Mouse (Mus musculus) olfactory bulb, adult 2 months (tissue): ENCODE measurements around the gene Tut1. TPM values are rescaled to one million over a fixed set of nuclear protein-coding genes. Genes with fewer than 3 reads are reported as not detected.
"Not testable (repeated sequence)": the region's sequence is repeated elsewhere in the genome, so short reads cannot be mapped to it uniquely, and the experiment has no call there.

Source experiments
- H3K27ac ChIP-seq: fragments of 200-500 bp; 2 replicates; pipeline ENCODE4 v1.5.1; 2012; ENCODE audit warnings: low read depth, low read length; ENCODE audit not compliant: insufficient read depth
- H3K4me1 ChIP-seq: fragments of 200-500 bp; 2 replicates; pipeline ENCODE4 v1.6.1; 2012; ENCODE audit warnings: low read length; ENCODE audit not compliant: control insufficient read depth, insufficient read depth
- H3K4me3 ChIP-seq: fragments of 200-500 bp; 2 replicates; pipeline ENCODE4 v1.5.1; 2012; ENCODE audit warnings: mild to moderate bottlenecking, low read depth, low read length, moderate library complexity; ENCODE audit not compliant: insufficient read depth
- CTCF ChIP-seq: fragments of 200-500 bp; IDR thresholded peaks from 2 replicates; pipeline ENCODE4 v1.5.1; 2012; ENCODE audit warnings: low read depth, mild to moderate bottlenecking, low read length, moderate library complexity; ENCODE audit not compliant: insufficient read depth
- POLR2A ChIP-seq: fragments of 200-500 bp; IDR thresholded peaks from 2 replicates; pipeline ENCODE4 v1.6.1; 2012; ENCODE audit warnings: mild to moderate bottlenecking, low read depth, low read length, moderate library complexity; ENCODE audit not compliant: insufficient read depth
- WGBS: fragments of 180-500 bp; shearing (Covaris S2); methylation state at CpG from one replicate; pipeline ENCODE4 v1.1.7; 2018; 5-methylcytosine and 5-hydroxymethylcytosine counted together
- polyA plus RNA-seq: library from polyadenylated mRNA; stranded (reverse); fragments of >200 nt; gene quantifications from 2 replicates; pipeline ENCODE4 v1.2.4, GENCODE M21; 2012; ENCODE audit warnings: low replicate concordance; ENCODE audit not compliant: missing spikeins, insufficient read depth, insufficient read length

The Tut1 gene
- polyA plus RNA-seq, 1 experiment, result not detected

DNA sequence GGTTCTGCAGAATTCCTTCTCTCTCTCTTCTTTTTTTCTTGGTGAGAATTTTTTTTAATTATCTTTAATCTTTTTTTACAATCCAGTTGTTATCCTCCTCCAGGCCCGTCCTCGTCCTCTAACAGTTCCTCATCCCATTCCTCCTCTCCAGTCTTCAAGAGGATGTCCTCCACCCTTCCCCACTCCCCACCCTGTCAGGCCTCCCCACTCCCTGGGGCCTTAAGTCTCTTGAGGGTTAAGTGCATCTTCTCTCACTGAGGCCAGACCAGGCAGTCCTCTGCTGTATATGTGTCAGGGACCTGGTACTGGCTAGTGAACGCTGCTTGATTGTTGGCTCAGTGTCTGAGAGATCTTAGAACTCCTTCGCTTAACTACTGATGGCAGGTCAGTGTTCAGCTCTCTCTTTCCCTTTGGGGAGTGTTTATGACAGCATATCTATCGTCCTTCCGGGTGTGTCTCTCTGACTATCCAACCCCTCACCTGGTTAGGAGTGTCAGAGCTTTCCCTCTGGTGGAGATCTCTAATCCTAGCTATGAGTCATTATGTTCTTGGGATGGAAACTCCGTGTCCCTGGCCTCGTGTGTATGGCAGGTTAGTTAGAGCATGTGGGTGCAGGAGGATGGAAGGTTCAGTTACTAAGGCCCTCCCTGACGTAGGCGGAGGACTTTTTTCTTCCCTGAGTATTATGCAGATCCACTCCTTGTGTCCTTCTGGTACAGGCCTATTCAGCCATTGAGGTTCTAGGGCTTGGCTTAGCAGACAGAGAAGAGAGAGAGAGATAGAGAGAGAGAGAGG lies 41.4 kb downstream of the Tut1 start:
- no peak for TF ChIP-seq POLR2A
- no peak for TF ChIP-seq CTCF
- Histone ChIP-seq H3K4me1 (peaks cover 25% of the 10 kb centered on the region), H3K4me3 (no peak overlapping the region), H3K27ac (no peak overlapping the region)
- 73% methylated on average over 10 of the region's 10 CpGs for WGBS

GRCm38 (mm10) chr19:8996601-8997000 lies 43.0 kb downstream of the Tut1 start:
- Histone ChIP-seq H3K27ac (no peak overlapping the region), H3K4me3 (no peak overlapping the region), H3K4me1 (peaks cover 18% of the 10 kb centered on the region)
- WGBS, result 90% methylated on average over 6 of the region's 6 CpGs
- TF ChIP-seq CTCF (no peak), POLR2A (no peak)

GRCm38 (mm10) chr19:8997546-8997945 lies 43.9 kb downstream of the Tut1 start:
- H3K4me1 ChIP-seq, result peaks cover 18% of the 10 kb centered on the region
- TF ChIP-seq POLR2A, result no peak
- no peak for TF ChIP-seq CTCF
- H3K27ac ChIP-seq, result no peak overlapping the region
- 31% methylated on average over 4 of the region's 4 CpGs for WGBS
- H3K4me3 ChIP-seq, result no peak overlapping the region

- 84% methylated on average over 6 of the region's 6 CpGs for WGBS
- Histone ChIP-seq H3K4me1 (peaks cover 12% of the 10 kb centered on the region), H3K4me3 (no peak overlapping the region), H3K27ac (no peak overlapping the region)
- TF ChIP-seq POLR2A (no peak), CTCF (no peak)
Measured at GRCm38 (mm10) chr19:8998546-8998945, 44.9 kb downstream of the Tut1 start.

DNA sequence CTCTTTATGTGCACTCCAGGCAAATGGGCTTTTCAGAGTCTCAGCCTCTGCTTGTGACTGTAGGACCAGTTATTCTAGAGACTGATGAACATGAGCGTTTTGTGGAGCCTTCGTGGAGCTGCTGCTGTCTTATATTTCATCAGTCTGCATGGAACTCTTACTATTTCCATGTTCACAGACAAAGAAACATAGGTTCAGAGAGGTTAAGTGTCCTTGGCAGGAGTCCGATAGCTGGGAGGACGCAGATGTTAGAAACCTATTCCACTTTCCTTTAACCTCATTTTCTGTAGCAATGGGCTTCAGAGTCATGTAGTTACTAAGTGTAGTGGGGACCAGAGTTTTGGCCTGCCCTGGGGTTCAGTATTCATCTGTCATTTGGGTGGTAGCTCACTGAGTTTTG lies 45.6 kb downstream of the Tut1 start:
- TF ChIP-seq POLR2A, result no peak
- no peak for TF ChIP-seq CTCF
- Histone ChIP-seq H3K4me3 (no peak overlapping the region), H3K27ac (no peak overlapping the region), H3K4me1 (peaks cover 12% of the 10 kb centered on the region)
- 87% methylated on average over 4 of the region's 4 CpGs for WGBS

DNA sequence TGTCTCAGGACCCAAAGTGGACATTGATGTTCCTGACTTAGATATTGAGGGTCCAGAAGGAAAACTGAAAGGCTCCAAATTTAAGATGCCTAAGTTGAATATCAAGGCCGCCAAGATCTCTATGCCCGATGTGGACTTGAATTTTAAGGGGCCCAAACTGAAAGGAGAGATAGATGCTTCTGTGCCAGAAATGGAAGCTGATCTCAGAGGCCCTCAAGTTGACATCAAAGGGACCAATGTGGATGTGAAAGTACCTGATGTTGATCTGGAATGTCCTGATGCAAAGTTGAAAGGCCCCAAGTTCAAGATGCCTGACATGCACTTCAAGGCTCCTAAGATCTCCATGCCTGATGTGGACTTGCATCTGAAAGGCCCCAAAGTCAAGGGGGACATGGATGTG lies 53.3 kb downstream of the Tut1 start:
- not testable (repeated sequence) for H3K4me3 ChIP-seq, H3K4me1 ChIP-seq
- 99% methylated on average over 2 of the region's 2 CpGs for WGBS

More for the DNA sequence above, 53.3 kb downstream of the Tut1 start:
- H3K27ac ChIP-seq, result not testable (repeated sequence)

Other genes with a start within 250 kb of the Tut1 start
- gene Slc3a2, start 230.5 kb upstream of the Tut1 start, polyA plus RNA-seq, result not detected in 2 replicates
- not detected in 2 replicates for gene Wdr74, start 218.0 kb upstream of the Tut1 start, polyA plus RNA-seq
- not detected in 2 replicates for gene 1700092M07Rik, start 213.1 kb upstream of the Tut1 start, polyA plus RNA-seq
- gene Stx5a, start 212.4 kb upstream of the Tut1 start, polyA plus RNA-seq, result 609 TPM in 1 of 2 replicates, not detected in the other
- not detected in 2 replicates for gene Nxf1, start 196.8 kb upstream of the Tut1 start, polyA plus RNA-seq
- gene Tmem223, start 182.9 kb upstream of the Tut1 start, polyA plus RNA-seq, result not detected in 2 replicates
- not detected in 2 replicates for gene Tmem179b, start 179.4 kb upstream of the Tut1 start, polyA plus RNA-seq
- not detected in 2 replicates for gene Taf6l, start 167.4 kb upstream of the Tut1 start, polyA plus RNA-seq
- not detected in 2 replicates for gene Polr2g, start 155.3 kb upstream of the Tut1 start, polyA plus RNA-seq
- not detected in 2 replicates for gene Zbtb3, start 151.3 kb upstream of the Tut1 start, polyA plus RNA-seq
- gene Ttc9c, start 134.5 kb upstream of the Tut1 start, polyA plus RNA-seq, result not detected in 2 replicates
- gene Hnrnpul2, start 133.8 kb upstream of the Tut1 start, polyA plus RNA-seq, result 134 and 194 TPM in 2 replicates
- gene AC129217.1, start 124.1 kb upstream of the Tut1 start, polyA plus RNA-seq, result not detected in 2 replicates
- not detected in 2 replicates for gene Bscl2, start 116.4 kb upstream of the Tut1 start, polyA plus RNA-seq
- gene Gng3, start 114.7 kb upstream of the Tut1 start, polyA plus RNA-seq, result not detected in 2 replicates
- gene Lrrn4cl, start 103.1 kb upstream of the Tut1 start, polyA plus RNA-seq, result not detected in 2 replicates
- 403 TPM in 1 of 2 replicates, not detected in the other for gene Ubxn1, start 82.4 kb upstream of the Tut1 start, polyA plus RNA-seq
- not detected in 2 replicates for gene Uqcc3, start 72.9 kb upstream of the Tut1 start, polyA plus RNA-seq
- not detected in 2 replicates for gene Lbhd1, start 70.1 kb upstream of the Tut1 start, polyA plus RNA-seq
- not detected in 2 replicates for gene Gm49403, start 69.9 kb upstream of the Tut1 start, polyA plus RNA-seq
- not detected in 2 replicates for gene 1810009A15Rik, start 65.0 kb upstream of the Tut1 start, polyA plus RNA-seq
- not detected in 2 replicates for gene Gm49416, start 64.9 kb upstream of the Tut1 start, polyA plus RNA-seq
- gene Ints5, start 60.8 kb upstream of the Tut1 start, polyA plus RNA-seq, result not detected in 2 replicates
- not detected in 2 replicates for gene Ganab, start 55.8 kb upstream of the Tut1 start, polyA plus RNA-seq
- not detected in 2 replicates for gene B3gat3, start 33.5 kb upstream of the Tut1 start, polyA plus RNA-seq
- not detected in 2 replicates for gene Rom1, start 24.5 kb upstream of the Tut1 start, polyA plus RNA-seq
- not detected in 2 replicates for gene Eml3, start 24.3 kb upstream of the Tut1 start, polyA plus RNA-seq
- gene Mta2, start 12.0 kb upstream of the Tut1 start, polyA plus RNA-seq, result not detected in 2 replicates
- gene Eef1g, start 13.2 kb downstream of the Tut1 start, polyA plus RNA-seq, result 678 TPM in 1 of 2 replicates, not detected in the other
- gene Ahnak, start 35.4 kb downstream of the Tut1 start, polyA plus RNA-seq, result not detected in 2 replicates
- not detected in 2 replicates for gene Scgb1a1, start 134.1 kb downstream of the Tut1 start, polyA plus RNA-seq
- 72.4 TPM in 1 of 2 replicates, not detected in the other for gene Asrgl1, start 181.8 kb downstream of the Tut1 start, polyA plus RNA-seq